In the genomic region with DNA sequence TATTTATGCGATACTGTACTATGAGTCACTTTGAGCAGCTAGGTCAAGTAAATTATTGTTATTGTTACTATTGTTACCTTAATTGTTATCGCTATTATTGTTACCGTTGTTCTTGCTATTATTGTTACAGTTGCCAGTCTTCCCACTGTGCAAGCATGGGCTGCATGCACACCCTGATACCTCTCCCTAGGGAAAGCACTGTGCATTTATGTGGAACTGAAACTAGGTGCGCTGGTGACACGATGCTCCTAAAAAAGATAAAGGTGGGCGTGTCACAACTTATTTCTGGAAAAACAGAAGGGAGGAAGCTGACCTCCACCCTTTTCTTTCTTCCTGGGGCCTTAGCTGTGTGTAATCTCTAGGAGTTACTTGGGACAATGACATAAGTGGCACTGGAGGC, we compare ENCODE assay signal across 31 mouse cellular contexts. TPM values are rescaled to one million over a fixed set of nuclear protein-coding genes. Genes with fewer than 3 reads are reported as not detected.
A peak's percentile ranks its signal among the peaks of the same experiment; 100 is the strongest.
DNase-seq lines count a peak whose midpoint lies in the region; ATAC-seq lines count a peak whose summit lies in the region.
"Had no signal": no experiment of that assay in that cellular context is flagged by ENCODE, and none has a peak within 500 bp of the region (broad histone marks: within the 10 kb centered on the region; RNA-seq: fewer than 3 reads in every experiment).

No protein-coding gene starts in this region.

- H3K9ac ChIP-seq in heart, embryonic 11.5 days (ENCODE audit: low read depth, low read length), result no peak overlapping the region
- H3K9ac ChIP-seq: hindbrain, embryonic 13.5 days; midbrain, embryonic 12.5 days; stomach, embryonic 15.5 days had no signal

- H3K27ac ChIP-seq in heart, embryonic 11.5 days (ENCODE audit: low read depth, low read length), result peak overlapping the region; percentile 3
- H3K27ac ChIP-seq: forebrain, embryonic 10.5 days; hindbrain, embryonic 13.5 days; midbrain, embryonic 12.5 days; stomach, embryonic 15.5 days had no signal

- no peaks in the 10 kb centered on the region for H3K36me3 ChIP-seq in heart, embryonic 11.5 days (ENCODE audit: control insufficient read depth, insufficient read depth, low read length)
- H3K36me3 ChIP-seq in megakaryocyte, embryonic 14.5 days (replicated peaks; ENCODE audit: low read length), result no peaks in the 10 kb centered on the region
- H3K36me3 ChIP-seq: forebrain, embryonic 10.5 days; hindbrain, embryonic 13.5 days; midbrain, embryonic 12.5 days; stomach, embryonic 15.5 days had no signal

- H3K4me3 ChIP-seq in heart, embryonic 11.5 days (ENCODE audit: low read depth, low read length), result no peak overlapping the region
- peak overlapping the region; percentile 75 for H3K4me3 ChIP-seq in megakaryocyte, embryonic 14.5 days (replicated peaks)
- H3K4me3 ChIP-seq: forebrain, embryonic 10.5 days; hindbrain, embryonic 13.5 days; midbrain, embryonic 12.5 days; stomach, embryonic 15.5 days had no signal

- DNase-seq in heart, postnatal 4 days, result no peak
- peak; percentile 16 for DNase-seq in A20 (ENCODE audit: low read depth, low spot score)
- no peak for DNase-seq in urinary bladder, postnatal 25 days (ENCODE audit: low spot score)
- no peak for DNase-seq in right cerebral cortex, adult 2 months (ENCODE audit: low spot score in 2 of 2)
- DNase-seq: adrenal gland, adult 8-10 months; cerebellum, adult 11-12 months; cerebellum, postnatal 10 days; gastrocnemius, postnatal 14 days; kidney, adult 18-20 months; kidney, postnatal 4 days; layer of hippocampus, adult 9-11 months; lung, postnatal 10 days; right cerebral cortex, postnatal 25 days; spleen, adult 18-20 months had no signal

- H3K4me1 ChIP-seq in heart, embryonic 11.5 days (ENCODE audit: control insufficient read depth, insufficient read depth, low read length), result 0 out of 2 replicates have a peak, but pooled peaks cover 4% of the 10 kb centered on the region
- peaks cover 32% of the 10 kb centered on the region for H3K4me1 ChIP-seq in megakaryocyte, embryonic 14.5 days
- H3K4me1 ChIP-seq: forebrain, embryonic 10.5 days; hindbrain, embryonic 13.5 days; midbrain, embryonic 12.5 days; stomach, embryonic 15.5 days had no signal

- H3K9me3 ChIP-seq in heart, embryonic 11.5 days (replicated peaks; ENCODE audit: control insufficient read depth, low read length), result no peaks in the 10 kb centered on the region
- H3K9me3 ChIP-seq in megakaryocyte, embryonic 14.5 days, result no peaks in the 10 kb centered on the region
- H3K9me3 ChIP-seq: forebrain, embryonic 10.5 days; hindbrain, embryonic 13.5 days; midbrain, embryonic 12.5 days; stomach, embryonic 15.5 days had no signal

- H3K27me3 ChIP-seq in heart, embryonic 11.5 days (ENCODE audit: control insufficient read depth, insufficient read depth, low read length), result no peaks in the 10 kb centered on the region
- no peaks in the 10 kb centered on the region for H3K27me3 ChIP-seq in megakaryocyte, embryonic 14.5 days (replicated peaks)
- H3K27me3 ChIP-seq: hindbrain, embryonic 13.5 days; midbrain, embryonic 12.5 days; stomach, embryonic 15.5 days had no signal

- ATAC-seq in heart, embryonic 11.5 days (replicated peaks; ENCODE audit: insufficient number of reproducible peaks, low FRiP score, low TSS enrichment), result no peak
- 0 out of 2 replicates have a peak, but pooled peaks have one; percentile 10 for ATAC-seq in common myeloid progenitor, adult 5-6 weeks (replicated peaks; ENCODE audit: low read depth, poor library complexity, severe bottlenecking)
- ATAC-seq: activated CD4-positive, CD25-positive, alpha-beta regulatory T cell, adult 4 months; forebrain, embryonic 16.5 days; inflammation-experienced regulatory T-cells, adult 6 months had no signal

- H3K4me2 ChIP-seq in heart, embryonic 11.5 days, result no peak overlapping the region
- H3K4me2 ChIP-seq: hindbrain, embryonic 13.5 days; midbrain, embryonic 12.5 days; stomach, embryonic 15.5 days had no signal

- 66% methylated on average over 6 of the region's 6 CpGs for WGBS in heart, embryonic 11.5 days (ENCODE audit: insufficient replicate concordance)

RNA-seq across cellular contexts. Expression of a gene that starts 16.4 kb away (rescaled TPM):
- polyA plus RNA-seq in heart, embryonic 11.5 days (2014; fragmentation: Nextera tagmentation; extraction: Ambion mirVana), result not detected in 2 replicates
- total RNA-seq in heart, postnatal 4 days (2021), result not detected
- not detected in 2 replicates for total RNA-seq in common myeloid progenitor, adult 5-6 weeks (2017)
- polyA plus RNA-seq in megakaryocyte, embryonic 14.5 days (2012; ENCODE audit: insufficient read depth, low replicate concordance), result not detected in 2 replicates
- total RNA-seq: adrenal gland, adult 8-10 months; gastrocnemius, postnatal 14 days; left cerebral cortex, adult 18-20 months; left cerebral cortex, postnatal 36 days had no signal
- polyA plus RNA-seq: activated CD4-positive, CD25-positive, alpha-beta regulatory T cell, adult 4 months; C2C12; embryonic facial prominence, embryonic 11.5 days; forebrain, embryonic 10.5 days; forebrain, embryonic 16.5 days; hindbrain, embryonic 13.5 days; inflammation-experienced regulatory T-cells, adult 6 months; kidney, embryonic 16.5 days; limb, embryonic 14.5 days; liver, embryonic 16.5 days; midbrain, embryonic 12.5 days; stomach, embryonic 15.5 days had no signal

RNA-seq across cellular contexts. Expression of a gene that starts 41.8 kb away (rescaled TPM):
- polyA plus RNA-seq in heart, embryonic 11.5 days (2014; fragmentation: Nextera tagmentation; extraction: Ambion mirVana), result 29.7 and 52.2 TPM in 2 replicates
- 10 to 100 TPM; 95.4 to 97.2 TPM for total RNA-seq in heart, postnatal 4 days (2021)
- 133 and 147 TPM in 2 replicates for total RNA-seq in common myeloid progenitor, adult 5-6 weeks (2017)
- polyA plus RNA-seq in megakaryocyte, embryonic 14.5 days (2012; ENCODE audit: insufficient read depth, low replicate concordance), result 0.41 and 2.3 TPM in 2 replicates
